Mouse (Mus musculus): ENCODE results near the gene Herpud1.

- TF ChIP-seq CTCF (IDR thresholded peaks at IDR 0.05; ENCODE audit: extremely low read depth, insufficient read depth, low read length): no peak
- TF ChIP-seq POLR2A (IDR thresholded peaks at IDR 0.05; ENCODE audit: extremely low read depth, insufficient read depth, low read length): no peak
Measured at GRCm38 (mm10) chr8:94372955-94373599, 13.2 kb upstream of the Herpud1 start.
